Mouse (Mus musculus) adrenal gland, adult (tissue): ENCODE measurements around the gene Armc5.

Source experiments
- DNase-seq, 2 experiments: peaks; one replicate each; pipeline ENCODE4 v3.0.0; 2022 to 2023; ENCODE audit warnings: low spot score in 1 of 2; ENCODE audit not compliant: inconsistent age in 2 of 2

Gene Armc5

GRCm38 (mm10) chr7:128284047-128284446 is 46.9 kb downstream of the Armc5 start:
- no peak for DNase-seq

DNA sequence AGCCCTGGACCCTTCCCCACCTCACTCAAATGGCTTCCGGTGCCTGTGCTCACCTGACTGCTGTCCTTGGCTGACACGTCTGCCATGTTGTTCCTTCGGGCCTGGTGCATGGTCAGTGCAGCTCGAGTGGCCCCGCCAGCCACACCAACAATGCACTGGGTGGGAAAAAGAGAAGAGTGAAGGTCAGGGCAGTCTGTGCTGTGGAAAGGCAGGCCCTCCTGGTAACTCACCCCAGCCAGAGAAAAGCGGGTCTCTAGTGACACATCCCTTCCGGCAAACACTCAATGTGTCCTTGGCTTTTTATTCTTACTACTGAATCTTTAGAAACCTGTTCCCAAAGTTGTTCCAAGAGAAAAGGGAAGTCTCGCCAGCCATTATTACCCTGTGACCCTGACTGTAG is 47.9 kb downstream of the Armc5 start:
- peak; percentile 58 to 71 for DNase-seq

DNA sequence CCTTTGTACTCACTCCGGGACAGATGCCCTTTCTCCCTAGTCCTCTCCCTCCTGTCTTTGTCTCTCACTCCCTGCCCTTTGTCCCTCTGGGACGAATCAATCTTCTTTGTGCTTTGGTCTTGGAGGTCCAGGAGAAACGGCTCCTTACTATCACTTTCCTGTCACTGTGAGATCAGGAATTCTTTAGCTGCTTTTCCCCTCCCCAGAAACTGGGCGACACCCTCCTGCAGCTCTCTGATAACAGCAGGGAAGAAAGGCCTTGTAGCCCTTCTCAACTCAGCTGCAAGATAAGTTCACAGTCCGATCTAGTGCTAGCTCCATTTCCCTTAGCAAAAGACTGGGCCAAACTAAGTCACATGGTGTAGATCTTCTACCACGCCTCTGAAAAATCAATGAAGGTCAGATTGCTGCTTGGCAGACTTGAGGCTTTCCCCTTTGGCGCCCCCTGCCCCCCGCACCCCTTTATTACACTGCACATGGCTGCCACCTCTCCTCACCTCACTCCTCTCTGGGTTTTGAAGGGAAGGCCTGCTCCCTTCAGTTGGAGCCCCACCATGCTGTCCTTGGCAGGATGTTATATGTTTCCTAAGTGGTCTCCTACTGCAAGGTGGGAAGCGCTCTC is 51.9 kb downstream of the Armc5 start:
- DNase-seq: peak; percentile 39 to 70
